Mouse (Mus musculus): ENCODE results near the gene Bcl2l12. TPM values are rescaled to one million over a fixed set of nuclear protein-coding genes. Genes with fewer than 3 reads are reported as not detected.

Gene Bcl2l12
- polyA plus RNA-seq, 1 experiment, result 34.8 TPM

GRCm38 (mm10) chr7:45017242-45018061 lies 18.9 kb upstream of the Bcl2l12 start, which contains the start of gene Rras:
Rras (plus strand) TSS chr7:45017961.
- DNase-seq (ENCODE audit: low spot score), result peak; percentile 82

DNA sequence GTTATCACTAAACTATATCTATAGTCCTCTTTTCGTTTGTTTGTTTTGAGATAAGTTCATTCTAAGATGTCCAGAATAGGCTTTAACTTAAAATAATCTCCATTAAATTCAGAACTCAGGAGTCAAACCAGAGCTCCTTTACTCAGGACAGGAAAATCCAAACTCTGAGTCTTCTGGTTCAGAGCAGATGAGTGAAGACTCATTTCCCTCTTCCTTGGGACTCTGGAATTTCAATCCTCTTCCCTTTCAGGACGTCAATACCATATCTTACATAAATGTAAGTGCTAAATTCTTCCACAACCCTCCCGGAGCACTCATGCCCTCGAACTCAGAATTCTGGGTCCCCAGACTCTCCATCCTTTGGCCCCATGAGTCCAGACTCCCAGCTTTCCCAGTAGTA lies 18.2 kb upstream of the Bcl2l12 start:
- no peak for DNase-seq (ENCODE audit: low spot score)

GRCm38 (mm10) chr7:45015957-45016612 lies 17.6 kb upstream of the Bcl2l12 start, which contains the start of gene Scaf1:
Scaf1 (minus strand) TSS chr7:45016363.
- DNase-seq (ENCODE audit: low spot score), result peak; percentile 95

GRCm38 (mm10) chr7:45015344-45015956 lies 16.9 kb upstream of the Bcl2l12 start:
- DNase-seq (ENCODE audit: low spot score), result no peak

GRCm38 (mm10) chr7:45014096-45014451 lies 15.6 kb upstream of the Bcl2l12 start:
- DNase-seq (ENCODE audit: low spot score), result no peak

DNA sequence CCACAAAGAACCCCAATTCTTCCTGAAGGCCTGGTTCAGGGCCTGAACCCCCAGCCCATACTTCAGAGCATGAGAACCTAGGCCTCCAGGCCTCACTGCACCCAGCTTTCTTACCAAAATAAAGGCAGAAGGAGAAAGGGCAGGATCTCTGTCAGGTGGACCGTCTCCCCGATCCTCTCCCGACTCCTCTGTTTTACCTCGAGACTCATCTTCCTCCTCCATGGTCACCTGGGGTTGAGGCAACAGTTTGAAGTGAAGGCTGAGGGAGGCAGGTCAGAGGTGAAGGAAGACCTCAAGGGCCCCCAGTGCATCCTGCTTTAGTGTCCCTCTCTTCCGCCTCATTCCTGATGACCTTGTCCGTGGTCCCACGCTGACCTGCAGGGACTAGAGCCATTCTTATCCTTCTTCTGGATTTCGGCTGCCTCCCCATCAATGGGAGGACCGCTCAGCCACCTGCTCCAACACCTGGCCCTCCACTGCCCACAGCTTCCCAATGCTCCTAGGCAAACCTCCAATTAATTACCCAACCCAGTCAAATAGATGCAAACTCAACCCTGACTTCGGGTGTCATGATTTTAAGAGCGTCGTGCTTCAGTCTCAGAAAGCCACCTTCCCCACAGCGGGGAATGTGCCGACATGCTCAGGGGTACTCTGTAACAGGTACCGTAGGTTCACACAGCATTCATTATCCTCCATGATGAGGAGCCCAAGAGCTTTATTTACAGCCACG lies 15.0 kb upstream of the Bcl2l12 start:
- DNase-seq (ENCODE audit: low spot score), result no peak

- no peak for DNase-seq (ENCODE audit: low spot score)
Measured at GRCm38 (mm10) chr7:45012824-45013223, 14.3 kb upstream of the Bcl2l12 start.

DNA sequence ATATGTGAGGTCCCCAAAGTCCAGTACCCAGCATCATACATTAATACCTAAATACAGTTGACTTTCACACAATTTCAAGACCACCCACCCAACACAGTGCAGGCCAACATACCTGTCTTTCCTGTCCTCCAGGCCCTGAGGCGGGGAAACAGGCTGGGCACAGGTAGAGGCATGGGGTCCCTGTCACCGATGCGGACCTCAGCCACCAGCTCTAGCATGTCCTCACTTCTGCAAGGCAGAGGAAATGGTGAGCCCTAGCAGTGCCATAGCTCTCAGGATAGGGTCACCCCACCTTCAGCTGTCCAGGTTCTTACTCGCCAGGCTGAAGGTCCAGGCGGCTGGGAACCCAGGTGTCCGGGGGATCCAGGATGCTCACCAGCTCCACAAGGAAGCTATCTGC lies 13.5 kb upstream of the Bcl2l12 start:
- DNase-seq (ENCODE audit: low spot score), result no peak

DNA sequence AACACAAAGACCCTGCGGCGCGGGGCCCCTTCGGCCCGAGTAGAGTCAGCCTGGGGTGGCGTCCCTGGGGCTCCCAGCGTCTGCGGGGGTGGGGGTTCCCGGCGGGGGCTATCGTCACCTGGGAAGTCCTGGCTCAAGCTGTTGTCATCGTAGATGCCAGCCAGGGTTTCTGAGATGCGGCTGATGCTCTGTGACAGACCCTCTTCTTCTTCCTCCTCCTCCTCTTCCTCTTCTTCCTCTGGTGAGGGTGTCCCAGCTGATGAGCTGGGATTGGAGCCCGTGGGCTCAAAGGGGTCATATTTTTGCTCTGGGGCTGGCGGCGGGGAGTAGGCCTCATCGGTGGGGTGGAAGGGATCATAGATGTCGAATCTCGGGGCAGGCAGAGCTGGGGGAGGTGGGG lies 9.9 kb upstream of the Bcl2l12 start:
- DNase-seq (ENCODE audit: low spot score), result no peak

DNA sequence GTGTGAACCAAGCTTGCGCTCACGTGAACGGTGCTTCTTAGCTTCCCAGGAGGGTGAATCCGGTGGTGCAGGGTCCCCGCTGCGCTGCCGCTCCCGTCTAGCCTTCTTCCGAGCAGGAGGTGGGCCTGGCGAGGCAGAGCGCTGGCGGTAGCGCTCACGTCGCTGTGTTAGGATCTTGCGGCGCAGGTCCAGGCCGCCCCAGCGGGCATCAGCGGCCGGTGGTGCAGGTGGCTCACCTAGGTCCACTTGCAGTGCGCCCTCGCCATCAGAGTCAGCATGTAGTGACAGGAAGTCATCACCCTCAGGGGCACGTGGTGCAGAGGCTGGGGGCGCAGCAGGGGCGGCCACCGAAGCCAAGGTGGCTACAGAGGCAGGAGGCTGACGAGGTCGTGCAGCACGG lies 9.3 kb upstream of the Bcl2l12 start:
- no peak for DNase-seq (ENCODE audit: low spot score)

DNA sequence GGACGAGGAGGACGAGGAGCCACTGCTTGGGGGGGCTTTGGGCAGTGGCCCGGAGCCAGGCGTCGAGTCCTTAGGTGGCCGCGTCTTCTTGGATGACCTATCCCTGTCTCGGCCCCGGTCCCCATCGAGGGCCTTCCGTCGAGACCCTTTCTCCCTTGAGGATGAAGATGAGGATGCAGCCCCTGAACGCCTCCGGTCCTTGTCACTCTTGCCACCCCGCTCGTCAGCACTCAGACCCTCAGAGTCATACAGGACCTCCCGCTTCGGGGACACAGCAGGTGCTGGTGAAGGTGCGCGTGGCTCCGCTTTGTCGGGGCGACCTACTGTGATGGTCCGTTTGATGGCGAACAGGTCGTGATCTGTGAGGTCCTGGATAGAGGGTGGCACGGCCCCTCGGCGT lies 8.6 kb upstream of the Bcl2l12 start:
- no peak for DNase-seq (ENCODE audit: low spot score)

DNA sequence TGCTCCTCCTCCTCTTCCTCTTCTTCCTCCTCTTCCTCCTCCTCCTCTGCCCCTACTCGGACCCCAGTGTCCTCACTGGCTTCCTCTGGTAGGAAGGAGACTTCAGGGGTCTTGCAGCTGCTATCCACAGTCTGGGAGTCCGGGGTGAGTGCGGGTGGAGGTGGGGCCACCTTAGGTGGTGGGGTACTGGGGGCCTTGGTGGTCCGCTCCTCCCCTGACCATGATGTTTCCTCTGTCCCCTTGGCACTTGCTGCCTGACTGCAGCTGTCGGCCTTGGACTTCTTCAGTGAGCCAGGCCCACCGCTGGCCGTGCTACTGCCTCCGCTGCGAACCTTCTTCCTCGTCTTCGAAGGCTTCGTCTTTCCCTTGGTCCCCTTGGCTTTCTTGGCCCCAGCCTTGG lies 8.0 kb upstream of the Bcl2l12 start:
- DNase-seq (ENCODE audit: low spot score), result no peak

GRCm38 (mm10) chr7:45005321-45005992 lies 6.9 kb upstream of the Bcl2l12 start:
- DNase-seq (ENCODE audit: low spot score), result no peak

GRCm38 (mm10) chr7:45004546-45004945 lies 6.0 kb upstream of the Bcl2l12 start:
- no peak for DNase-seq (ENCODE audit: low spot score)

GRCm38 (mm10) chr7:45002440-45002839 lies 3.9 kb upstream of the Bcl2l12 start:
- DNase-seq (ENCODE audit: low spot score), result no peak

DNA sequence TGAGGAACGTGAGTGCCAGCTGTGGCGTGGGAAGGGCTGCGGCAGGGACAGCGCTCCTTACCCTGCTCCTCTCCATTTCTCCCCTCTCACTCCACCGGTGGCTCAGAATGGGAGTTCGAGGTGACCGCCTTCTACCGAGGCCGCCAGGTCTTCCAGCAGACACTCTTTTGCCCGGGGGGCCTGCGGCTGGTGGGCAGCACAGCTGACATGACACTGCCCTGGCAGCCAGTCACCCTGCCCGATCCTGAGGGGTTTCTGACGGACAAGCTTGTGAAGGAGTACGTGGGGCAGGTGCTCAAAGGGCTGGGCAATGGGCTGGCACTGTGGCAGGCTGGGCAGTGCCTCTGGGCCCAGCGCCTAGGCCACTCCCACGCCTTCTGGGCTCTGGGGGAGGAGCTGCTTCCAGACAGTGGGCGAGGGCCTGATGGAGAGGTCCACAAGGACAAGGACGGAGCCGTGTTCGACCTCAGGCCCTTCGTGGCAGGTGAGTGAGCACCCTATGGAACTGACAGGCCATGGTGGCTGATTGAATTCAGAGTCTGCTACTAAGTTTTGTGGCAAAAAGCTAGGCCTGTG lies 2.1 kb upstream of the Bcl2l12 start:
- no peak for DNase-seq (ENCODE audit: low spot score)

DNA sequence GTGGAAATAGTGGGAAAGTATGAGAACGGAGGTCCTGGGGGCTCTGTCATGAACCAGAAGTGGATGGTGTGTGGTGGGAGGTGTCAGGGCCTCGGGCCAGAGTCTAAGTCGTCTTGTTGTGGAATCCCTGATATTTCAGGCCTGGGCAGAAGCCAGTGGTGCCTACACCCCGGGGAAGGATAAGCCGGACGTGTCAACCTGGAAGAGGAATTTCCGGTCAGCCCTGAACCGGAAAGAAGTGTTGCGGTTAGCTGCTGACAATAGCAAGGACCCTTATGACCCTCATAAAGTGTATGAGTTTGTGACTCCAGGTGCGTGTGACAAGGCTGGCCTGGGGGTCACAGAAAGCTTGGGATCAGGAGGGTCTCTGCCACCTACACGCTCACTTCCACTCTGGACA lies 1.2 kb upstream of the Bcl2l12 start:
- DNase-seq (ENCODE audit: low spot score), result no peak

DNA sequence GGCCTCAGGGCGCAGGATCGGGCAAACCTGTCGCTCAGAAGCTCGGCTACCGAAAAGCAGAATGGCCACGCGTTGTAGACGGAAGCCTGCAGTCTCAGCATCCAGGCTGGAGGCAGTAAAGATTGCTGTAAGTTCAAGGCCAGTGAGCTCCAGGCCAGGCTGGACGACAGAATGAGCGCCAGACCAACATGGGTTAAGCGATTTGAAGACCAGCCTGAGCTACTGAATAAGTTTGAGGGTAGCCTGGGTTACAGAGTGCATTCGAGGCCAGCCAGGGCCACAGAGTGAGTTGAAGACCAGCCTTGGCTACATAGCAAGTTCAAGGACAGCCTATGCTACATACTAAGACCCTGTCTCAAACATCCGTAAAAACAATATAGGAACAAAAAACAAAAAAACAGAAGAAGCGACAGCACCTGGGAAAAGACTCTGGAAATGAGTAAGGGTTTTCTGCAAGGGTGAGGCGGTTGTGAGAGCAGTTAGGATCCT lies 528 bp downstream of the Bcl2l12 start:
- DNase-seq (ENCODE audit: low spot score), result no peak

GRCm38 (mm10) chr7:44997231-44997939 lies 1.1 kb downstream of the Bcl2l12 start, which contains the start of gene Irf3:
Irf3 (plus strand) TSS chr7:44997648.
- peak; percentile 86 for DNase-seq (ENCODE audit: low spot score)

GRCm38 (mm10) chr7:44996672-44997071 lies 1.8 kb downstream of the Bcl2l12 start:
- DNase-seq (ENCODE audit: low spot score), result no peak

Measured in urinary bladder, adult 2 months (tissue).